Mouse (Mus musculus): ENCODE results near the gene Tnfrsf8.

DNA sequence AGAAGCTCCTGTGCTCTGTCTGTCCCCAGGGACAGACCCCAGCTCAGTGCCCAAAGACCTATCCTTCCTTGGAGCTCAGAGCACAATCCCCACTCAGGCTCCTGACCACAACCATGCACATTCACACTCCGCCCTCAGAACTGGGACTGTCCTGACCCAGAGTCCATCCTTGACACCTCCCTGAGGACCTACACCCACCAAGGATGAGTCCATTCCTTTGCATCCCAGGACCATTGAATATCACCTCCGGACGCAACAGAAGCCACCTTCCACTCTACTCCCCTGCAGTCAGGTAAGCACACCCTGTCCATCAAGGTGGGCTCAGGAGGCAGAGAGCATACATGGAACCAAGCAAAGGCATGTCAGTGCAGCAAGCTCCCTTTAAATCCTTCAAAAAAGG, 69.4 kb downstream of the Tnfrsf8 start:
- TF ChIP-seq CTCF (IDR thresholded peaks at IDR 0.05; ENCODE audit: low read depth): no peak
- TF ChIP-seq EP300 (IDR thresholded peaks at IDR 0.05; ENCODE audit: low read depth): no peak
